Mouse (Mus musculus) heart, embryonic 15.5 days (tissue): ENCODE data around the gene Rftn1. TPM values are rescaled to one million over a fixed set of nuclear protein-coding genes. Genes with fewer than 3 reads are reported as not detected.

Experiments
- ATAC-seq: fragments of 200-750 bp; cut with Nextera tagmentation; replicated peaks from 2 replicates; pipeline ENCODE4 v1.8.0; 2017; ENCODE audit warnings: low read depth, moderate TSS enrichment; ENCODE audit not compliant: insufficient number of reproducible peaks, insufficient read depth, low FRiP score
- H3K27ac ChIP-seq: fragments of 300-500 bp; sonication (generic); 2 replicates; pipeline ENCODE4 v1.5.1; 2015; ENCODE audit warnings: mild to moderate bottlenecking, inconsistent platforms
- H3K27me3 ChIP-seq: fragments of 300-500 bp; sonication (generic); 2 replicates; pipeline ENCODE4 v1.6.1; 2015; ENCODE audit warnings: inconsistent platforms
- H3K36me3 ChIP-seq: fragments of 300-500 bp; sonication (generic); 2 replicates; pipeline ENCODE4 v1.6.1; 2015; ENCODE audit warnings: mild to moderate bottlenecking, inconsistent platforms
- H3K4me1 ChIP-seq: fragments of 300-500 bp; sonication (generic); replicated peaks from 2 replicates; pipeline ENCODE4 v1.6.1; 2015; ENCODE audit warnings: inconsistent platforms
- H3K4me2 ChIP-seq: fragments of 300-500 bp; sonication (generic); 2 replicates; pipeline ENCODE4 v1.6.1; 2015; ENCODE audit warnings: inconsistent platforms, mild to moderate bottlenecking, moderate library complexity
- H3K4me3 ChIP-seq: fragments of 300-500 bp; sonication (generic); 2 replicates; pipeline ENCODE4 v1.5.1; 2015; ENCODE audit warnings: mild to moderate bottlenecking, inconsistent platforms
- H3K9ac ChIP-seq: fragments of 300-500 bp; sonication (generic); 2 replicates; pipeline ENCODE4 v1.6.1; 2015; ENCODE audit warnings: mild to moderate bottlenecking, inconsistent platforms
- H3K9me3 ChIP-seq: fragments of 300-500 bp; sonication (generic); replicated peaks from 2 replicates; pipeline ENCODE4 v1.6.1; 2016; ENCODE audit warnings: inconsistent platforms
- WGBS: fragments of 180-500 bp; shearing (Covaris S2); methylation state at CpG from one replicate; pipeline ENCODE4 v1.1.7; 2015; ENCODE audit warnings: mixed read lengths; 5-methylcytosine and 5-hydroxymethylcytosine counted together
- polyA plus RNA-seq: library from polyadenylated mRNA; unstranded; fragments of >200 nt; fragmentation: Nextera tagmentation; extraction: Ambion mirVana; gene quantifications from 2 replicates; pipeline ENCODE4 v1.2.1, GENCODE M21; 2015

The Rftn1 gene
- polyA plus RNA-seq, 1 experiment from 2014 or later = 29.7 TPM

- H3K9ac ChIP-seq = no peak overlapping the region
- no peaks in the 10 kb centered on the region for H3K27me3 ChIP-seq
- ATAC-seq = no peak
- H3K4me1 ChIP-seq = peaks cover 25% of the 10 kb centered on the region
- no peak overlapping the region for H3K4me3 ChIP-seq
- 85% methylated on average over 16 of the region's 16 CpGs for WGBS
- peaks cover 7% of the 10 kb centered on the region; the same call in 1 of the 2 replicates for H3K36me3 ChIP-seq
- H3K27ac ChIP-seq = no peak overlapping the region
- H3K4me2 ChIP-seq = no peak overlapping the region
- no peaks in the 10 kb centered on the region for H3K9me3 ChIP-seq
Measured at GRCm38 (mm10) chr17:50055154-50055756, 135.2 kb downstream of the Rftn1 start.

GRCm38 (mm10) chr17:50054586-50054985, 135.9 kb downstream of the Rftn1 start:
- WGBS = 88% methylated on average over 7 of the region's 7 CpGs
- Histone ChIP-seq H3K27ac (no peak overlapping the region), H3K9ac (no peak overlapping the region), H3K27me3 (no peaks in the 10 kb centered on the region), H3K9me3 (no peaks in the 10 kb centered on the region), H3K4me1 (peaks cover 25% of the 10 kb centered on the region), H3K4me3 (no peak overlapping the region), H3K4me2 (no peak overlapping the region), H3K36me3 (peaks cover 7% of the 10 kb centered on the region; the same call in 1 of the 2 replicates)
- ATAC-seq = no peak

- WGBS = 97% methylated on average over 1 of the region's 1 CpGs
- H3K9ac ChIP-seq = no peak overlapping the region
- H3K27me3 ChIP-seq = no peaks in the 10 kb centered on the region
- no peak overlapping the region for H3K4me2 ChIP-seq
- no peak overlapping the region for H3K4me3 ChIP-seq
- H3K27ac ChIP-seq = no peak overlapping the region
- H3K4me1 ChIP-seq = peaks cover 27% of the 10 kb centered on the region
- H3K9me3 ChIP-seq = no peaks in the 10 kb centered on the region
- no peak for ATAC-seq
- peaks cover 7% of the 10 kb centered on the region; the same call in 1 of the 2 replicates for H3K36me3 ChIP-seq
Measured at GRCm38 (mm10) chr17:50053961-50054360, 136.5 kb downstream of the Rftn1 start.

GRCm38 (mm10) chr17:50052741-50053468, 137.6 kb downstream of the Rftn1 start:
- H3K4me2 ChIP-seq = no peak overlapping the region
- no peak overlapping the region for H3K4me3 ChIP-seq

GRCm38 (mm10) chr17:50050456-50050855, 140.0 kb downstream of the Rftn1 start:
- WGBS = 88% methylated on average over 9 of the region's 9 CpGs
- Histone ChIP-seq H3K9ac (no peak overlapping the region), H3K27me3 (no peaks in the 10 kb centered on the region), H3K27ac (no peak overlapping the region), H3K9me3 (no peaks in the 10 kb centered on the region), H3K4me2 (no peak overlapping the region), H3K36me3 (peaks cover 17% of the 10 kb centered on the region; the same call in 1 of the 2 replicates), H3K4me1 (peaks cover 33% of the 10 kb centered on the region), H3K4me3 (no peak overlapping the region)
- no peak for ATAC-seq

More at GRCm38 (mm10) chr17:50052741-50053468, 137.6 kb downstream of the Rftn1 start:
- no peak for ATAC-seq
- Histone ChIP-seq H3K27ac (no peak overlapping the region), H3K36me3 (peaks cover 7% of the 10 kb centered on the region; the same call in 1 of the 2 replicates), H3K4me1 (peaks cover 30% of the 10 kb centered on the region), H3K9ac (no peak overlapping the region), H3K27me3 (no peaks in the 10 kb centered on the region), H3K9me3 (no peaks in the 10 kb centered on the region)
- WGBS = 33% methylated on average over 7 of the region's 7 CpGs

- no peak for ATAC-seq
Measured at GRCm38 (mm10) chr17:50048209-50048608, 142.3 kb downstream of the Rftn1 start.

GRCm38 (mm10) chr17:50047182-50047581, 143.3 kb downstream of the Rftn1 start:
- Histone ChIP-seq H3K9ac (no peak overlapping the region), H3K36me3 (peaks cover 10% of the 10 kb centered on the region; the same call in 1 of the 2 replicates), H3K27ac (no peak overlapping the region), H3K4me2 (no peak overlapping the region), H3K27me3 (no peaks in the 10 kb centered on the region), H3K4me1 (peaks cover 22% of the 10 kb centered on the region), H3K9me3 (no peaks in the 10 kb centered on the region), H3K4me3 (no peak overlapping the region)
- ATAC-seq = no peak
- WGBS = 90% methylated on average over 12 of the region's 12 CpGs

More at GRCm38 (mm10) chr17:50048209-50048608, 142.3 kb downstream of the Rftn1 start:
- H3K4me2 ChIP-seq = no peak overlapping the region
- peaks cover 10% of the 10 kb centered on the region; the same call in 1 of the 2 replicates for H3K36me3 ChIP-seq
- no peaks in the 10 kb centered on the region for H3K27me3 ChIP-seq
- peak overlapping the region; percentile 29 for H3K27ac ChIP-seq
- no peak overlapping the region for H3K4me3 ChIP-seq
- H3K9ac ChIP-seq = no peak overlapping the region
- H3K9me3 ChIP-seq = no peaks in the 10 kb centered on the region
- WGBS = 43% methylated on average over 9 of the region's 9 CpGs
- H3K4me1 ChIP-seq = peaks cover 31% of the 10 kb centered on the region

GRCm38 (mm10) chr17:50040727-50041410, 149.6 kb downstream of the Rftn1 start:
- H3K36me3 ChIP-seq = no peaks in the 10 kb centered on the region
- 80% methylated on average over 3 of the region's 3 CpGs for WGBS

GRCm38 (mm10) chr17:50037882-50038665, 152.4 kb downstream of the Rftn1 start:
- Histone ChIP-seq H3K36me3 (peaks cover 6% of the 10 kb centered on the region; the same call in 1 of the 2 replicates), H3K27ac (no peak overlapping the region), H3K4me3 (no peak overlapping the region), H3K9ac (no peak overlapping the region), H3K9me3 (no peaks in the 10 kb centered on the region), H3K27me3 (no peaks in the 10 kb centered on the region), H3K4me1 (peaks cover 14% of the 10 kb centered on the region), H3K4me2 (no peak overlapping the region)
- ATAC-seq = no peak
- WGBS = 42% methylated on average over 10 of the region's 10 CpGs

More at GRCm38 (mm10) chr17:50040727-50041410, 149.6 kb downstream of the Rftn1 start:
- Histone ChIP-seq H3K4me3 (no peak overlapping the region), H3K27ac (no peak overlapping the region), H3K27me3 (no peaks in the 10 kb centered on the region), H3K9ac (no peak overlapping the region), H3K4me1 (peaks cover 14% of the 10 kb centered on the region), H3K4me2 (no peak overlapping the region), H3K9me3 (no peaks in the 10 kb centered on the region)
- no peak for ATAC-seq

GRCm38 (mm10) chr17:50037416-50037815, 153.1 kb downstream of the Rftn1 start:
- no peak for ATAC-seq
- Histone ChIP-seq H3K4me1 (peaks cover 14% of the 10 kb centered on the region), H3K9ac (no peak overlapping the region), H3K4me2 (no peak overlapping the region), H3K36me3 (peaks cover 6% of the 10 kb centered on the region; the same call in 1 of the 2 replicates), H3K9me3 (no peaks in the 10 kb centered on the region), H3K27me3 (no peaks in the 10 kb centered on the region), H3K4me3 (no peak overlapping the region), H3K27ac (no peak overlapping the region)
- 62% methylated on average over 4 of the region's 4 CpGs for WGBS
